Mouse (Mus musculus): ENCODE measurements around the gene Pex11b. TPM values are rescaled to one million over a fixed set of nuclear protein-coding genes. Genes with fewer than 3 reads are reported as not detected.
"Not testable (repeated sequence)": the region's sequence is repeated elsewhere in the genome, so short reads cannot be mapped to it uniquely, and the experiment has no call there.

Pex11b gene
- polyA plus RNA-seq, 1 experiment from 2014 or later = 58.7 TPM

GRCm38 (mm10) chr3:96684151-96684821 is 49.1 kb downstream of the Pex11b start:
- ATAC-seq (replicated peaks) = no peak
- peak overlapping the region; percentile 43 for H3K4me2 ChIP-seq
- 61% methylated on average over 17 of the region's 17 CpGs for WGBS
- 0 out of 2 replicates have a peak, but pooled peaks cover 10% of the 10 kb centered on the region for H3K4me1 ChIP-seq
- no peaks in the 10 kb centered on the region for H3K9me3 ChIP-seq
- H3K9ac ChIP-seq = no peak overlapping the region
- no peaks in the 10 kb centered on the region for H3K36me3 ChIP-seq (replicated peaks)
- no peak overlapping the region for H3K4me3 ChIP-seq
- H3K27ac ChIP-seq = no peak overlapping the region
- no peaks in the 10 kb centered on the region for H3K27me3 ChIP-seq (replicated peaks)

- Histone ChIP-seq H3K9me3 (no peaks in the 10 kb centered on the region), H3K27me3 (replicated peaks) (no peaks in the 10 kb centered on the region), H3K27ac (no peak overlapping the region), H3K4me2 (peak overlapping the region; percentile 43), H3K4me1 (0 out of 2 replicates have a peak, but pooled peaks cover 13% of the 10 kb centered on the region), H3K9ac (no peak overlapping the region), H3K4me3 (no peak overlapping the region), H3K36me3 (replicated peaks) (no peaks in the 10 kb centered on the region)
- ATAC-seq (replicated peaks) = no peak
- WGBS = 43% methylated on average over 28 of the region's 28 CpGs
Measured at GRCm38 (mm10) chr3:96684822-96685156, 49.6 kb downstream of the Pex11b start.

- H3K9ac ChIP-seq; H3K4me2 ChIP-seq; H3K4me1 ChIP-seq; H3K4me3 ChIP-seq; H3K27me3 ChIP-seq (replicated peaks); H3K9me3 ChIP-seq; H3K27ac ChIP-seq; ATAC-seq (replicated peaks); H3K36me3 ChIP-seq (replicated peaks): not testable (repeated sequence)
- 96% methylated on average over 5 of the region's 5 CpGs for WGBS
Measured at GRCm38 (mm10) chr3:96686057-96686456, 50.9 kb downstream of the Pex11b start.

GRCm38 (mm10) chr3:96688854-96689253 is 53.7 kb downstream of the Pex11b start:
- no peak overlapping the region for H3K4me2 ChIP-seq
- H3K27me3 ChIP-seq (replicated peaks) = no peaks in the 10 kb centered on the region
- H3K9me3 ChIP-seq = no peaks in the 10 kb centered on the region
- no peak overlapping the region for H3K27ac ChIP-seq
- ATAC-seq (replicated peaks) = no peak
- no peak overlapping the region for H3K4me3 ChIP-seq
- H3K36me3 ChIP-seq (replicated peaks) = no peaks in the 10 kb centered on the region
- 0 out of 2 replicates have a peak, but pooled peaks cover 4% of the 10 kb centered on the region for H3K4me1 ChIP-seq
- 86% methylated on average over 11 of the region's 11 CpGs for WGBS
- no peak overlapping the region for H3K9ac ChIP-seq

GRCm38 (mm10) chr3:96690298-96690697 is 55.1 kb downstream of the Pex11b start:
- no peak overlapping the region for H3K27ac ChIP-seq

GRCm38 (mm10) chr3:96692506-96692905 is 57.3 kb downstream of the Pex11b start:
- no peak overlapping the region for H3K9ac ChIP-seq
- H3K36me3 ChIP-seq (replicated peaks) = no peaks in the 10 kb centered on the region
- no peak overlapping the region for H3K27ac ChIP-seq
- no peak overlapping the region for H3K4me3 ChIP-seq
- peaks cover 12% of the 10 kb centered on the region for H3K4me1 ChIP-seq
- no peak overlapping the region for H3K4me2 ChIP-seq
- 12% methylated on average over 3 of the region's 3 CpGs for WGBS
- H3K27me3 ChIP-seq (replicated peaks) = no peaks in the 10 kb centered on the region
- no peak for ATAC-seq (replicated peaks)
- H3K9me3 ChIP-seq = no peaks in the 10 kb centered on the region

More at GRCm38 (mm10) chr3:96690298-96690697, 55.1 kb downstream of the Pex11b start:
- no peak for ATAC-seq (replicated peaks)
- Histone ChIP-seq H3K4me2 (no peak overlapping the region), H3K9me3 (no peaks in the 10 kb centered on the region), H3K4me1 (0 out of 2 replicates have a peak, but pooled peaks cover 4% of the 10 kb centered on the region), H3K27me3 (replicated peaks) (no peaks in the 10 kb centered on the region), H3K4me3 (no peak overlapping the region), H3K9ac (no peak overlapping the region), H3K36me3 (replicated peaks) (no peaks in the 10 kb centered on the region)
- 51% methylated on average over 3 of the region's 3 CpGs for WGBS

GRCm38 (mm10) chr3:96693579-96693978 is 58.4 kb downstream of the Pex11b start:
- H3K9ac ChIP-seq = no peak overlapping the region
- no peak overlapping the region for H3K4me3 ChIP-seq
- no peak for ATAC-seq (replicated peaks)
- H3K27ac ChIP-seq = no peak overlapping the region
- WGBS = 85% methylated on average over 1 of the region's 1 CpGs
- H3K36me3 ChIP-seq (replicated peaks) = no peaks in the 10 kb centered on the region
- peaks cover 20% of the 10 kb centered on the region for H3K4me1 ChIP-seq
- no peaks in the 10 kb centered on the region for H3K27me3 ChIP-seq (replicated peaks)
- no peaks in the 10 kb centered on the region for H3K9me3 ChIP-seq
- no peak overlapping the region for H3K4me2 ChIP-seq

Other genes with a start within 250 kb of the Pex11b start
- not detected in 2 replicates for gene BC107364, start 183.1 kb upstream of the Pex11b start, polyA plus RNA-seq (2015; fragmentation: Nextera tagmentation; extraction: Ambion mirVana)
- gene Hfe2, start 110.2 kb upstream of the Pex11b start, polyA plus RNA-seq (2015; fragmentation: Nextera tagmentation; extraction: Ambion mirVana) = 1.2 and 1.4 TPM in 2 replicates
- gene Txnip, start 77.4 kb upstream of the Pex11b start, polyA plus RNA-seq (2015; fragmentation: Nextera tagmentation; extraction: Ambion mirVana) = 52.0 TPM in 2 replicates
- gene Gm16253, start 58.4 kb upstream of the Pex11b start, polyA plus RNA-seq (2015; fragmentation: Nextera tagmentation; extraction: Ambion mirVana) = 1.1 and 2.1 TPM in 2 replicates
- 35.7 and 36.9 TPM in 2 replicates for gene Polr3gl, start 41.2 kb upstream of the Pex11b start, polyA plus RNA-seq (2015; fragmentation: Nextera tagmentation; extraction: Ambion mirVana)
- 15.0 and 16.7 TPM in 2 replicates for gene Ankrd34a, start 38.7 kb upstream of the Pex11b start, polyA plus RNA-seq (2015; fragmentation: Nextera tagmentation; extraction: Ambion mirVana)
- 3.9 and 4.5 TPM in 2 replicates for gene Lix1l, start 34.2 kb upstream of the Pex11b start, polyA plus RNA-seq (2015; fragmentation: Nextera tagmentation; extraction: Ambion mirVana)
- 121 and 127 TPM in 2 replicates for gene Rbm8a, start 5.4 kb upstream of the Pex11b start, polyA plus RNA-seq (2015; fragmentation: Nextera tagmentation; extraction: Ambion mirVana)
- gene Gm42957, start 98 bp downstream of the Pex11b start, polyA plus RNA-seq (2015; fragmentation: Nextera tagmentation; extraction: Ambion mirVana) = 0.11 and 0.34 TPM in 2 replicates
- gene Itga10, start 10.2 kb downstream of the Pex11b start, polyA plus RNA-seq (2015; fragmentation: Nextera tagmentation; extraction: Ambion mirVana) = 1.5 and 1.6 TPM in 2 replicates
- gene Ankrd35, start 34.8 kb downstream of the Pex11b start, polyA plus RNA-seq (2015; fragmentation: Nextera tagmentation; extraction: Ambion mirVana) = 2.1 TPM in 2 replicates
- 37.8 and 38.7 TPM in 2 replicates for gene Pias3, start 61.0 kb downstream of the Pex11b start, polyA plus RNA-seq (2015; fragmentation: Nextera tagmentation; extraction: Ambion mirVana)
- 13.5 and 15.4 TPM in 2 replicates for gene Nudt17, start 73.2 kb downstream of the Pex11b start, polyA plus RNA-seq (2015; fragmentation: Nextera tagmentation; extraction: Ambion mirVana)
- 33.7 and 33.8 TPM in 2 replicates for gene Polr3c, start 92.3 kb downstream of the Pex11b start, polyA plus RNA-seq (2015; fragmentation: Nextera tagmentation; extraction: Ambion mirVana)
- gene Rnf115, start 92.3 kb downstream of the Pex11b start, polyA plus RNA-seq (2015; fragmentation: Nextera tagmentation; extraction: Ambion mirVana) = 67.1 and 73.4 TPM in 2 replicates
- 0.17 and 0.36 TPM in 2 replicates for gene Pdzk1, start 193.9 kb downstream of the Pex11b start, polyA plus RNA-seq (2015; fragmentation: Nextera tagmentation; extraction: Ambion mirVana)
- 0.19 and 0.22 TPM in 2 replicates for gene Cd160, start 194.0 kb downstream of the Pex11b start, polyA plus RNA-seq (2015; fragmentation: Nextera tagmentation; extraction: Ambion mirVana)